Mouse (Mus musculus): ENCODE data around the gene Dync1li1.
A peak's percentile ranks its signal among the peaks of the same experiment; 100 is the strongest.
"Not testable (repeated sequence)": the region's sequence is repeated elsewhere in the genome, so short reads cannot be mapped to it uniquely, and the experiment has no call there.

Dync1li1 gene

DNA sequence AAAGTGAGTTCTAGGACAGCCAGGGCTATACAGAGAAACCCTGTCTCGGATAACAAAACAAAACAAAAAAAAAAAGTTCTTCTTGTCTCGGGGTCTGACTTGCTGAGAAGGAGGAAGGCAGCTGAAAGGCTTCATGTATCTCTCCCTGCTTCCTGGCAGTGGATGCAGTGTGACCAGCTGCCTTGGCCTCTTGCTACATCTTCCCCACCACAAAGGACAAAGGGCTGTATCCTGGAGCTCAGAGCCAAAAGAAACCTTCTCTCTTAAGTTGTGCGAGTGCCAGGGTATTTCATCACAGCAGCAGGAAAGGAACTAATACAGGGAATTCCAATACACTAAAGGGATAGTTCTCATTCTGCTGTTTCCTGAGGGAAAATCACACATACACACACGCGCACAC lies 10.0 kb upstream of the Dync1li1 start:
- no peak for DNase-seq

DNA sequence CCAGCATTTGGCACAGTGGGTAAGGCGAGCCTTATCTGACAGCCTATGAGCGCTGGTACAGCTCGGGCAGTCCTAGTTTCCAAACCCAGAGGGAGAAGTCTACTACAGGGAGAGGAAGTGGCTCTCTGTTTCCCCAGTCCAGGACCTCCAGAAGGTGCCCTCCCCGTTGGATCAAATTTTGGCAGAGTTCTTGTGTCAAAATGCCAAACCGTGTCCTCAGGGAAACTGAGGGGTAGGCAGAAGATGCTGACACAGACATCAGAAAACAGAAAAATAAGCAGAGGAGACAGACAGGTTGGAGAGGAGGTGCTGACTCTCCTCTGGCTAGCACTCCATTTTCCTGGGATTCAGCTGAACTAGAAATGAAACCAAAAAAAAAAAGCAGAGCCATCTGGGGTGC lies 8.6 kb upstream of the Dync1li1 start:
- peak; percentile 76 for DNase-seq

DNA sequence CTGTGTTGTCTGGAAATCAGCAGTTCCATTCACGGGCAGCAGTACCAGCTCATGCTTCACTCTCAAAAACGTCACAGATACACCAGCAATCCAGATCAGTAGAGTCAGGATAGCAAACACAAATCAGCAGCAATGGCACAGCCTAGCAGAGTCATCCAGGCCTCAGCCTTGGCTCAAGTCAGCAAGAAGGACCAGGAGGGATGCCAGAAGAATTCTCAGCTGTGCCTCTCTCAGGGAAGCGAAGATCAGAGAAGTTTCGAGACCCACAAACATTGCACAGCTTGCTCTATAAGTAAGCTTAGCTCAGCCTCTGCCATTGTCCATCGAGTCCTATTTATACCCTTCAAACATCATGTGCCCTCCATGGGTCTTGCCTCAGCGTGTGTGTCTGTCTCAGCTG lies 8.1 kb upstream of the Dync1li1 start:
- peak; percentile 54 for DNase-seq

DNA sequence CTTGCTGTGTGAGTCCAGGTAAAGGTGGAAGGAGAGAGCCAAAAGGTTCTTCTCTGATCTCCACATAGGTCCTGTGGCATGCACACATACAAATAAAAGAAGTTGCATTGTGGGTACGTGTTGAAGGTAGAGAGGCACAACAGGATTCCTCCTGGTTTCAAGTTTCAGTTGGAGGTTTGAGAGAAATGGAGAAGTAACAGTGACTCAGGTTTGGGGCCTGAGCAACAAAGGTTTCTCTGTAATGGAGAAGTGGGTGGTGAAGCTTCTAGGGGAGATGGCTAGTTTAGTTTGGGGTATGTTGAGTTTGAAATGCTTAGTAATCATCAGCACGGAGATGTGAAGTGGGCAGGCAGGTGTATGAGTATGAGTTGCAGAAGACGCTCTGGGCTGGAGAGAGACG lies 6.4 kb upstream of the Dync1li1 start:
- no peak for DNase-seq

DNA sequence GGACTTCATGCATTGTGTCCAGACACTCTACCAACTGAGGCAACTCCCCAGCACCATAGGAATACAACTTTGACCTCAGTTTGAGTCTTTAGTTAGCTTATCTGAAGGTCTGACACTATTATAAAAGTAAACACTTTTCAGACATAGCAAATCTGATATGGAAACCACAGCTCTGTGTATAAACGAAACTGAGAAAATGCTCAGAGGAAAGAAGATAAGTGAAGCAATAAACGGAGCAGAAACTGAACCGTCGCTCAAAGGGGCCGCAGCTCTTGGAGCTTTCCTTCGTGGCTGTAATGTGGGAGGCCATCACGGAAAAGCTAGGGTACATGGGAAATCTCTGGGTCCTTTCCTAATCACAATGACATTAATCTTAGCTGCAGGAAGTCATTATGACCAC lies 2.3 kb upstream of the Dync1li1 start:
- no peak for DNase-seq

DNA sequence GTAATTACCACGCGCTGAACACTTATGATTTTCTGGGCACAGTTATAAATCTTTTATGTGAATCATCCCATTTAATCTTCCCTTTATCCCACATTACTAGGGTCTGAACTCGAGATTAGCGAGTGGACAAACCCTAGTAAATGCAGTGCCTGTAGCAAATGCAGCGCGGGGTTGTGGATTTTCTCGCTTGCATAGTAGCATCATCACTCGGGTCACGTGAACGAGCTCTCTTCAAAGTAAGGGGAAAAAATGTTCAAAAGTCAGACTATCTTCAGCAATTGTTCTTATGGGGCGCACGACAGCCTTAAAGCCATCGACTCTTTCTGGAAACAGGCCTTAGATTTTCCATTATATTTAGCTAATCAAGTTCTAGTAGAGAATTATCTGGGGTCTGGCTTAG lies 951 bp upstream of the Dync1li1 start:
- no peak for DNase-seq

DNA sequence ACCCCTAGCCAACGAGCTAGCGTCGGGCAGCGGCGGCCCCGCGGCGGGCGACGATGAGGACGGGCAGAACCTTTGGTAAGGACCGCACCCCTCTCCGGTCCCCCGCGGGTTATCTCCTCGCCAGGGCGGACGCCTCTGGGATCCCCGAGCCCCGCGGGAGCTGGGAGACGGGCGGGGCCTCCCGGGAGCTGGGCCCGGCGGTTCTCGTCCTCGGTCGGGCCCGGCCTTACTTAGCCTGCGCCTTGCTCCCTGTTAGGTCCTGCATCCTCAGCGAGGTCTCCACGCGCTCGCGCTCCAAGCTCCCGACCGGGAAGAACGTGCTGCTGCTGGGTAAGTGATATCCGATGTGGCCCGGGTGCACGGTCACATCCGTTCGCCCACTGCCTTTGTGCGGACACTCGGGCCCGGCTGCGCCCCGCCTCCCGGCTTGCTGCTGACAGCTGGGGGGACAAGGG lies 390 bp downstream of the Dync1li1 start:
- no peak for DNase-seq

DNA sequence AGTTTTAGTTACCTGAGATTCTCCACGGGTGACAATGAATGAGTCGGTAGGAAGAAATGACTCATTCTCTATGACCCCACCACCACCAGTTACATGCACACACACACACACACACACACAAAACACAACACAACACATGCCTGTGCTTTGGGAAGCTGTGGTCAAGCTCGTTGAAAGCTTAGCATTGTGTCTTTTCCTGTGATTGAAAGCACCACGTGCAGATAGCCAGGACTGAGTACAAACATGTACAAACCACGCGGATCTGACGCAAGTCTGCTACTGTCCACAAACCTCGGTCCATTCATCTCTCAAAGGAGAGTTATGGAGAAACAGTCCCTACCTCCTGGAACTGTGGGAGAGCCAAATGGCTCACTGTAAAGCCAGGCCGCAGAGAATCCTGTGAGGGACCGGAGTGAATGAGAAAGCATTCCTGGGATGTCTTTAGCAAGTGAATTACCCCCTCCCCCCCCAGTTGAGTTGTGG lies 1.6 kb downstream of the Dync1li1 start:
- no peak for DNase-seq

DNA sequence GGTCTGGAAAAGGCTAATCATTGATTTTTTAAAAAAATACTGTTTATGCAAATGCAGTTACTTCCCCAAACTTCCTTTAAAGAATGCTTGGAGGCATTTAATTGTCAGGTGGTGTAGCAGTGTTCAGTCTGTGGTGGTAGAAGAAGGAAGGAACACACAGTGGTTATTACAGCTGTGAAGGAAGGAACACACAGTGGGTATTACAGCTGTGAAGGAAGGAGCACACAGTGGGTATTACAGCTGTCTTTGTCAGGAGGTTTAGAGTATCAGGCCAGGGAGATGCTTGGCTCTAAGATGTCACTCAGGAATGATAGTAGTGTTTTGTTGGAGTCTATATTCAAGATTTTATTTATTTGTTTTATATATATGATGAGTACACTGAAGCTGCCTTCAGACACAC lies 2.5 kb downstream of the Dync1li1 start:
- DNase-seq, result no peak

DNA sequence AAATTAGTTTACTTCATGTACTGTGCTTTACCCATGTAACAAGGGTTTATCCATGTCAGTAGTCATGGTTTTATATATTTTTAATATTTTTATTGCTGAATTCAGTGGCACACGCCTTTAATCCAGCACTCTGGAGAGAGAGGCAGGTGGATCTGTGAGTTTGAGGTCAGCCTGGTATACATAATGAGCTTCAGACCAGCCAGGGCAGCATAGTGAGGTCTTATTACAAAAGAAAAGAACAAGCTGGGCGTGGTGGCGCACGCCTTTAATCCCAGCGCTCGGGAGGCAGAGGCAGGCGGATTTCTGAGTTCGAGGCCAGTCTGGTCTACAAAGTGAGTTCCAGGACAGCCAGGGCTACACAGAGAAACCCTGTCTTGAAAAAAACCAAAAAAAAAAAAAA lies 7.1 kb downstream of the Dync1li1 start:
- DNase-seq, result not testable (repeated sequence)

DNA sequence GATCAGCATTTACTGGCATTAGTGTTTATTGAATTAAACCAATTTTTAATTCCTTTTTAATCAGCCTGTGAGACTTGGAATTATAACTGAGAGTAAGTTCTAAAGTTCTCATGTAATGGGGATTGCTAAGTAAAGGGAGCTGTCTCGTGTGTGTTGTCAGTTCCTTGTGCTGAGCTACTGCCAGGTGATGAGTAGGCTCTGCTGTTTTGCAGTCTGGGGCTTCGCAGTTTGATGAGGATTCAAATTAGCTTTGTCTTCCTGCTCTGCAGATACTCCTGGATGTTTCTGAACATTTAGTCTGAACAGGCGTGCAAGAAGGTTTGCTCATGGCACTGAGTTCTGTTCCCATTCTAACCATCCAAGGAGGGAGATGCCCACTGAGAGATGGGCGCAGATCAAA lies 8.5 kb downstream of the Dync1li1 start:
- DNase-seq, result no peak

DNA sequence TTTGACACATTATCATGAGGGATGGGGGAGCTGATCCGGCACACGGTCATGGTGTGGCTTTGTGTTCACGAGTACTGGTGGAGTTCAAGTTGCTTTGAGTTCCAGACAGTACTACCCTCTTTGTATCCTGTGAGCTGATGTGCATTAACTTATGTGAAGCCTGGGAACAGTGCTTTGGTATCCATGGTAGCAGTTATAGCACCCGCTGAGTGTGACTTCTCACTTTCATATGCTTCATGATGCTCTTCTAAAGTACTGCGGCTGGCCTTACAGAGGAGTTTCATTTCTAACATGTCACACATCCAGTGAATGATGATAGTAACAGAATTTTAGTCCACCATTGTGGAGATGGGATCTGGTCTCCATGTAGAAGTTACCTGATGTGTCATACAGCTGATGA lies 9.3 kb downstream of the Dync1li1 start:
- DNase-seq, result no peak

DNA sequence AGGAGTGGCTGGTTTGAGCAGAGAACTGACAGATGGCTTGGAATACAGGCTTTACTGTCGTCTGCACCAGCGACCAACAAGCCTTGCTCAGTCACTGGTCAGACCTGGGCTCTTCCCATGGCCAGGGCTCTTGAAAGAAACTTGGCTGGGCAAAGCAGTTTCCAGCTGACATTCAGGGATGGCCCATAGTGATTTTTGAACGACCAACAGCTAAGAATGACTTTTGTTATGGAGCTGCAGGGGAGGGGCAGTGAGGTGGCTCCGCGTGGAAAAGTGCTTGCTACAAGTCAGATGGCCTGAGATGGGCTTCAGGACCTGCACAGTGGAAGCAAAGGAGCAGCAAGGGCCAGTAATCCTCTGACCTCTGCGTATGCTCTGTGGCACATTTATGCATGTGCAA lies 10.7 kb downstream of the Dync1li1 start:
- no peak for DNase-seq

DNA sequence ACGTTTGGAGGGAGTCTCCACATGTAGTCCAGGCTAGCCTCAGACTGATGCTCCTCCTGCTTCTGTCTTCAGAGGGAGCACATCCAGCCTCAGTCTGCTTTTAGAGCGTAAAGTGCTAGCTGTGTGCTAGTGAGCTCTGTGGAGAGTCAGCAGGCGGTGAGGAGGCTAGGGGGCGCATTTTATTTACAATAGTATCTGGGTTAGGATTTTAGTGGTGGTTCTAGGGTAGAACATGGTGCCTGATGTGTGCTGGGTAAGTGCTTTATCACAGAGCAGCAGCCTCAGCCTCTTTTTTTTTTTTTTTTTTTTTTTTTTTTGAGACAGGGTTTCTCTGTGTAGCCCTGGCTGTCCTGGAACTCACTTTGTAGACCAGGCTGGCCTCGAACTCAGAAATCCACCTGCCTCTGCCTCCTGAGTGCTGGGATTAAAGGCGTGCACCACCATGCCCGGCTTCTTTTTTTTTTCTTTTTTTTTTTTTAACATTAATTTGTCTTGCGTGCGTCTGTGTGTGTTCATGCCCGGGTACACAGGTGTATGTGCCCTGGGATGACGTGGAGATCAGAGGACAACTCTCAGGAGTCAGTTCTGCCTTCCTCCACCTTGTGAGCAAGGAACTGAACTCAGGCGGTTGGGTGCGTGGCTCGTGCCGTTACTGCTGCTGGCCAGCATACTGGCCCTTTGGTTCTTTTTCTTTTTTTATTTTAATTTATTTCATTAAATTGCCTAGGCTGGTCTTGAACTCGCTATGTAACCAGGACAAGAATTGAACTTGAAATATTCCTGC lies 11.5 kb downstream of the Dync1li1 start:
- no peak for DNase-seq

DNA sequence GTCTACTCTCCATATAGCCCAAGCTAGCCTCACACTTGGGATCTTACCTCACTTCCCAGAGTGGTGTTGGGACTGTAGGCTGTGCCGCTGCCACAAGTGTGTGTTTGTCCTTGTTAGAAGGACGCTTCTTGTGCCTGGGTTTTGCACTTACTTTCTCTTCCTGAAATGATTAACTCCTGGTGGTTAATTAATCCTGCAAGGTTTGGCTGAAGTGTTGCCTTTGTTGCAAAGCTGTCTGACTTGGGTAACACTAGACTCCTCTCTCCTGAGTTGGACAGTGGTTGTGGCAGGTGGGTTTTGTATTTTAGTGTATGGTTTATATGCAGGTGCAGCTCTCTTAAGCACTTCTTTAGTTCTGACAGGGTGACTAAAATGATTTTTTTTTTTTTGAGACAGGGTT lies 12.4 kb downstream of the Dync1li1 start:
- DNase-seq, result no peak

DNA sequence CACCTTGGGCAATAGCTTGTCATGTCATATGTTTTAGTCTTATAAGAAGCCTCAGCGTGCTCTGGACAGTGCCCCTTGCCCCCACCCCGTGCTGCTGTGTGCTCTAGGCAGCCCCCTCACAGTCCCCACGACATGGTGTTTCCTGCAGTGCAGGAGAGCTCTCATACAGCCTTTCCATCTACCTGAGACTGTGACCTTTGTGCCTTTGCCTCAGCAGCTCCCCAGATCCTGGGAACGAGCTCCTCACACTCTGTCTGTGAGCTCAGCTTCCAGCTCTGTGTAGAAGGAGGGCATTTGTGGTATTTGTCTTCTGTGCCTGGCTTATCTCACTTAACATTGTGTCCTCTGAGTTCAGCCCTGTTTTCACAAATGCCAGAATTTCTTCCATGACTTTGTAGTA lies 13.3 kb downstream of the Dync1li1 start:
- no peak for DNase-seq

DNA sequence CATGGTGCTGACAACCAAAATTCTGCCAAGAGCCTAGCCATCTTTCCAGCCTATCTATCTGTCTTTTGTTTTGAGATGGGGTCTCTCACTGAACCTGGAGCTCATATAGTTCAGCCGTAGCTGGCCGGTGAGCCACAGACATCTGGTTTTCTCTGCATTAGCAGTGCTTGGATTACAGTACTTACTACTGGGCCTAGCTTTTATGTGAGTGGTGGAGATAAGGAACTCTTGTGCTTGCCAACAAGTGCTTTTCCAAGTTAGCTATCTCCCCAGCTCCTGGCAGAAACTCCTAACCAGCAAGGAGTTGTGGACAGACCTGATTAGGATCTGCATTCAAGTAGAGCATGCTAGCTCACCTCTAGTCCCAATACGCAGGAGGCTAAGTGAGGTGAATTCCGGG lies 19.2 kb downstream of the Dync1li1 start:
- DNase-seq, result no peak

DNA sequence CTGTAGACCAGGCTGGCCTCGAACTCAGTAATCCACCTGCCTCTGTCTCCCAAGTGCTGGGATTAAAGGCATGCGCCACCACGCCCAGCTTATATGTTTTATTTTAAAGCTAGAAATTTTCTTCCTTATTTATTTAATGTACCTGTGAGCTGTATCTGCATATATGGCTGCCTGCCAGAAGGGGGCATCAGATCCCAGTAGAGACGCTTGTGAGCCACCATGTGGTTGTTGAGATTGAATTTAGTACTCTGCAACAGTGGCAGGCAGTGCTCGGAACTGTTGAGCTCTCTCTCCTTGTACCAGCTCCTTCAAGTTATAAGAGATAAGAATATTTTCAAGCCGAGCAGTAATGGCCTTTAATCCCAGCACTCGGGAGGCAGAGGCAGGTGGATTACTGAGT lies 21.8 kb downstream of the Dync1li1 start:
- DNase-seq, result no peak

DNA sequence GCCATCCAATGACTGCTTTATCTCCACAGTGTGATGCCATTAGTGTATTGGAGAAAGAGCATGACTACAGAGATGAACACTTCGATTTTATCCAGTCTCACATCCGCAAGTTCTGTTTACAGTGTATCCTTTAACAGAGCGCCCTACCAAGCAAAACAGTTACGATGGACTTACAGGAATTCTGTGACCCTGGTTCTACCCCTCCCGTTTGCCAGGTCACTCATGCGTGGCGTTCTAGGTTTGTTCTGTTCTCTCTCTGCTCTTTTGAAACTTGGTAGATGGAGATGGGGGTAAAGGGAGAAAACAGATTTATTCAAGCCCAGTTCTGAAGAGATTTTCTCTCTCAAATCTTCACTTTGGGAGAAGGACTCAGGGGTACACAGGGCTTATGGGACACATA lies 24.9 kb downstream of the Dync1li1 start:
- DNase-seq, result no peak

DNA sequence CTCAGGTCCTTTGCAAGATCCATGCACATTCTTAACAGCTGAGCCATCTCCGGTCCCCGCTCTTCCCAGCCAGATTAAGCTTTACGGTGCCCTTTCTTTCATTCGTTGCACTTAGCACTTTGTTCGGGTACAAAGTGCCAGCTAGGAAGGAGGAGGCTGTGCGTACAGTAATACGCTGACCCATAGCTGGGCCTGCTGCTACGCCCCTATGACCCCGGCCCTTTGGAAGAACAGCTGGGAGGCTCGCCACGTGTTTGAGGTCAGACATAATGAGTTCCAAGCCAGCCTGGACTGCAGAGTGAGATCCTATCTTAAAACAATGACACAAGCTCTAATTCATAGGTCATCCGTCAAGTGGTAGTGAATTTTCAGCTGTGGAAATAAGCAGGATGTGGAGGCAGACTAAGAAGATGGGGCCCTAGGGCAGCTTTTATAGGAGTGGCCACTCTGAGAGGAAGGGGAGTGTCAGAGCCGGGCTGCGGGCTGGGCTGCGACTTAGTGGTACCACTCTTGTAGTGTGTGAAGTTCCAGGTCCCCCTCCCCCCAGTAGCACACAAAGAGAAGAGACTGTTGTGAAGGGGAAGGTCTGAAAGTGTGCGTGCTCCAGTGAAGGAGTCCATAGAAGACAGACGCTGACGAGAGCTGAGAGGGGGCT lies 28.2 kb downstream of the Dync1li1 start:
- no peak for DNase-seq

DNA sequence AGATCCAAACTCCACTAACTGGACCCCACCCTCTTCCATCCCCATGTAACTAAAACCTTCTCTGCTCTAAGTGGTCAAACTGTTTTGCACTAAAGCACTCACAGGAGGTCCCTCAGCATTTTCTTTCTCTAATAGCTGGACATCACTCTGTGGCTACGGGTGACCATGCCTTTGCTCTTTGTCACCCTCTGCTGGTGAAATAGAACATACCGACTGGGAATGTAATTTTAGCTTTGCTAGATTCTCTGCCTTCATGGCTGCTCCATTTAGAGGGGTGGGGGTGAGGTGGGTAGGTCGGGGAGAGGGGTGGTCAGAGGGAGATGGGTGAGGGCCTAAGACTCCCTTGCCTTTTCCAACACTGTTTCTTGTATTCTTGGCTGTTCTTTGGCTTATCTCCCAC lies 38.7 kb downstream of the Dync1li1 start:
- DNase-seq, result peak; percentile 47

DNA sequence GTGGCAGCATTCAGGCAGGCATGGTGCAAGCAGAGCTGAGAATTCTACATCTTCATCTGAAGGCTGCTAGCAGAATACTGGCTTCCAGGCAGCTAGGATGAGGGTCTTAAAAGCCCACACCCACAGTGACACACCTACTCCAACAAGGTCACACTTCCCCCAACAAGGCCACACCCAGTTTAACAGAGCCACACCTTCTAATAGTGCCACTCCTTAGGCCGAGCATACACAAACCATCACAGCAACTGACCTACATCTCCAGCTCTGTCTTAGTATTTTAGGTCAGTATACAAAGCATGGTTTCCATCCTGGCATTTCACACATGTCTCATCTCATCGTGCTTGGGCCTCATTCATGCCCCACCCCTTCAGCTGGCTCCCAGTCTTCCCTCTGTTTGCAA lies 39.8 kb downstream of the Dync1li1 start:
- DNase-seq, result not testable (repeated sequence)

DNA sequence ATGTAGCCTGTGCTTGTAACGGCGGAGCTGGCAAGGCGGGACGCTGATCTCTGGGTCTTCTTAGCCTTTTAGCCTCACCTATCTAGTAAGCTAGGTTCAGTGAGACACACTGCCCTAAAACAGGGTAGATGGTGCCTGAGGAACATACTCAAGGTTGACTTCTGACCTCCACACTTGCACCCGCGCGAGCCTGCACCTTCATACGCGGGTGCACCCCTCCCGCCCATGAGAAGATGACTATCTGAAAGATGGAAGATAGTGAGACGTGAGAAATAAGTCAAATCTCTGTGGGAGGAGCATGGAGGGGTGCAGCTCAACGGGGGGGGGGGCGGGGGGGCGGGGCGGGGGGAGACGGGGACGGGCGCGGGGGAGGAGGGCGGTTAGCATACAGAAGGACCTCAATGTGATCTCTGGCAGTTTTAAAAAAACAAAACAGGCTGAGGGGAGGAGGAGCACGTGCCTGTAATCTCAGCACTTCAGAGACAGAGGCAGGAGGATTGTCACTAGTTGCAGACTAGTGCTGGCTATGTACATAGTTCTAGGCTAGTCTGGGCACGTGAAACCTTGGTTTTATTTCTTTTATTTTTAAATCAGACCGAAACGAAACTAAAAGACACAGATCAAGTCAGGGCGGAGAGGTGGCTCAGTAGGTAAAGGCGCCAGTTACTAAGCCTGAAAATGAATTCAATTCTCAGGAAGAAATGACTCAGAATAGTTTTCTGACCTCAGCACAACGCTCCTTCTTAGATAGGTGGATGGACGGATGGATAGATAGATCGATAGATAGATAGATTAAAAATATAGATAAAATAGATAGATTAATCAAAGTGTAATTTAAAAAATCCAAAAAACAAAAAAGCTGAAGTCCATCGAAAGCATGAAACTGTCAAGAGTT lies 41.6 kb downstream of the Dync1li1 start:
- no peak for DNase-seq
